Mouse (Mus musculus) spleen, postnatal 4 days (tissue): ENCODE data around the gene Dpagt1.
"Not testable (repeated sequence)": the region's sequence is repeated elsewhere in the genome, so short reads cannot be mapped to it uniquely, and the experiment has no call there.

Source experiments
- DNase-seq, 2 experiments: peaks; one replicate each; pipeline ENCODE4 v3.0.0; 2022; ENCODE audit warnings: low spot score in 2 of 2

Gene Dpagt1

DNA sequence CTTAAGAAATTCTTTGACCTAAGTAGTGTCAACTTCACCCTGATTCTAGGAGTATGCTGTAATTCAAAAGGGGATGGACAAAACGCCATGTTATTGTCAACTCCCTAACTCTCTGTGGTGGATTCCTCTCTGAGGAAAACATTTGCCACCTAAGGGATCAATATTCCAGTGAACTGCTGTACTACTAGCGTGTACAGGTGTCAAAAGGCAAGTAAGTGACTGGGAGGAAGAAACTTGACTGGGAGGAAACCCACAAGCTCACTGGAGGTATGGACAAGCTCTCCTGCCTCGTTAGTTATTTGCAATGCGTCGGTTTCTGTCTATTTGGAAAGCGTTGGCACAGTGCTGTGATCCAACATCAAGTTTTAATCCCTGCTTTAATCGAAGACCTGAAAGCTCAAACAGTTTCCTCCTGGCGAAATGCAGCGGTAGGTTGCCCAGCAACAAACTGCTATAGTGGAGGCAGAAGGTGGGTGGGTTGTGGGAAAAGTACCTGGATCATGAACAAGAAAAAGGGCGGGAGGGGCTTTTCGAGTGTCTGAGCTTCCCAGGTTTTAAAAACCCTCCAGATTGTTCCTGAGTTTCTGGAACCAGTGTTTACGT lies at the start of gene Dpagt1:
Gene Dpagt1, plus strand, starts transcription at position 252 of the 603 bp plus-strand sequence.
- no peak for DNase-seq

DNA sequence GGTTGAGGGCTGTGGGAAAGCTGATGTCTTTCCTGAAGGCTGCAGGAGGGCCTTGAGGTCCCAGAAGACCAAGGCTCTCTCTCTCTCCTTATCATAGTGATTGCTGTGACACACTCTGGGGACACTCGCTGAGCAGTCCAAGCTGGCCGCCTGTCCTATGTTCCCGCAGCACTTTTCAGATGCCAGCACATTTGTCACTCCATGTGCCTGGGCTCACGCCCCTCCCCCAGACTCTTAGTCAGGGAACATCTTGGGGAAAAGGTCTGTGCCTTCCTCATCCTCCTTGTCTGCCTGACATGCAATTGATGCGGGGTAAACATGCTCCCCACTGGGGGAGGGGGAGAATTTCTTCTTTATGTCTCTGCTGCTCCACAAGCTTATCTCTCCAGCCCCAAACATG lies 42.6 kb upstream of the Dpagt1 start:
- no peak for DNase-seq

DNA sequence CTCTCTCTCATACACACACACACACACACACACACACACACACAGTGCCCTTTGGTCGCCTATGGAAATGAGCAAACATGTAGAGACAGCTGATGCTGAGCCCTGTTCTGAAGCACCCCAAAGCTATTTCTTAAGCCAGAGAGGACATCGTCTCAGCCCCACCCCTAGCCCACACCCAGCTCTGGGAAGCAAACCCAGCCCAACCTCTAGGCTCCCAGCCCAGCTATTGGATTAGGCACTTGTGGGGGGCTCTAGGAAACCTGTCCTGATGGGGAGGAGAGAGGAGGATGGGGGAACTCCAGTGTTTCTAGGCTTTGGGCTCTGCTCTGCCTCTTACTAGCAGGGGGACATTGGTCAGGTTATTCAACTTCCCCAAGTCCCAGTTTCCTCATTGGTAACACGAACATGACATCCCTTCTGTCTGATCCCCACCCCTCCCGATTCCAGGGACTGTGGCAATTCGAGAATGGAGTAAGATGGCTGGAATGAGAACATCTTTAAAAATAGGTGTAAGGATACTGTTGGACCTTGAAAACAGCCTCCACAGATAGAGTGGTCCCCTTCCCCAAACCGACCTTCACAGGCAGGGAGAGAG lies 39.5 kb upstream of the Dpagt1 start:
- DNase-seq = peak; percentile 73 to 82

DNA sequence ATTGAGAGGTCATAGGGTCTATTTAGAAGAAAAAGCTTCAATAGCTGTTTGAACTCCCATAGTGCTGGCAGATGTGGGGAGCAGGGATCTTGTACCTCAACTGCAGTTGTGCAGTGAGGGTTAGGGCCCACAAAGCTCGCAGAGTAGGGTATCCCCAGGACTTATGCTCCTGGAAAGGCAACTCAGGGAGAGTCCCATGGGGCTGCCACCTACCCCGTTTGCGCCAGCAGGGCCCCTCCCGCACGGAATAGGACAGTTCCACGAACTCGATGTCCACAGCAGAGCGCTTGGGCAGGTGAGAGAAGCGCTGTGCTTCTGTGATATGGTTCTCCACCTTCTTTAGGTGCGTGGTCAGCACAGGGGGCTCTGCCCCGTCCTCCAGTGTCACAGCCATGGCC lies 38.8 kb upstream of the Dpagt1 start:
- peak; percentile 40 to 77 for DNase-seq

DNA sequence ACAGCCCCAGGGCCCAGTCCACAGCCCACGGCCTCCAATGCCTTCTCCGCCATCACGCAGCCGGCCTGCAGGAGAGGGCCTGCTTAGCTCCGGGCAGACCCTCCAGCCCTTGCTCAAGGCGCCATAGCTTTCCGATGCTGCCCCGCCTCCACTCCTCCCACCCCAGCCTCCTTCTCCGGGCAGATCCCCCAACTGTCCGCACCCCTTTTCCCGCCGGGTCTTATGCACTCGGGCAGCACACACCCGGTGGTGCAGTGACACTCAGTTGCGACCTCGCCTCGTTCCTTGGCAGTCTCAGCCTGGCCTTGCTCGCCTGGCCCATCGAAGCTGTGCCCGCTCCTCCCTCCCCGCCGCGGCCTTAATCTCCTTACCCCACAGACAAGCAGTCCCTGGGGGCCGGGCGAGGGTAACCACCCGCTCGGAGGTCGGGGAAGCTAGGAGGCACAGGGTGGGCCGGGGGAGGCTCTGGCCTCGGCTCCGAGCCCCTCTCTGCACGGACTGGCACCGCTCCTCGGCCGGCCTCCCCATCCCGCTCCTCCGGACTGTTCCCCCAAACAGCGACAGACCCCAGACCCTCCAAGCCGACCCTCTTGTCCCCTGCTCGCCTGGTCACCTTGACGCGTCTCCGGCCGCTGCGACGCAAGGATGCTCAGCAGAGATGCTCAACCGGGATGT lies 38.3 kb upstream of the Dpagt1 start:
- DNase-seq = peak; percentile 60 to 81

DNA sequence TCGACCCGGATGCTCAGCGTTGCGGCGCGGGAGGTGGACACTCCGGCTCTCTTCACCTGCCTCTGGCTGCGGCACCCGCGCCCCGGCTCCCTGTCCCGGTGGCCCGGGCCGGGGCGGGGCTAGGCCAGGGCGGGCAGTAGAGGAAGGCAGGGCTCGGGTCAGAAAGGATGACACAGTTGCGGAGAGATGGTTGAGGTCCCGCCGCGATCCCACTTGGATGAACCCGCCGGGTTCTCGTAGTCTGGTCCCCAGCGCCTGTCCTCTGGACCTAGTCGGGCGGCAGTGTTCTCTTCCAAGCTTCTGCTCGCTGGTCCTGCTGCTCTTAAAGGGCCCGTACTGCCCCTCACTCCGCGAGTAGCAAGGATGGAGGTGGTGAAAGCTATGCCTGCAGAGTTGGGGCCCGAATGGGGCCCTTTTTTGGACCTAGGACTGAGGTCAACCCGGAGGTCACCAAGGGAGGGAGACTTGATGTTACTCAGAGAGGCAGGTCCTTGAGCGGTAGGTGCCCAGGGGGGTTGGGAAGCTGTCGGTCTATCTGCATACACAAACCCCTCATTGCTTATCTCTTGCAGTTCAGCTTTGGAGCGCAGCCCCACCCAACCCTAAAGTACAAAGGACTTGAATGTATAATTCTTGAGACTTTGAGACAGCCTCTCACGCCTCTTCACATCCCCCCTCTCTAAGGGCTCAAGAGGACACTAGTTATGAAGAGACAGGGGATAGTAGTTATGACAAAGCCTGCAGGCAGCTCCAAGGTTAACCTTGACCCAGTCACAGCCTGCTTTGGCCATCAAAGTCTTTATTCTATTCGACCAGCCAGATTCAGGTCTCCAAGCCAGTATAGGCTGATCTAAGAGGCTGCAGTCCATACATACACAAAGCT lies 37.5 kb upstream of the Dpagt1 start, which contains the start of gene Abcg4:
Gene Abcg4, minus strand, starts transcription at position 540 of the 883 bp plus-strand sequence.
- peak; percentile 75 to 86 for DNase-seq

DNA sequence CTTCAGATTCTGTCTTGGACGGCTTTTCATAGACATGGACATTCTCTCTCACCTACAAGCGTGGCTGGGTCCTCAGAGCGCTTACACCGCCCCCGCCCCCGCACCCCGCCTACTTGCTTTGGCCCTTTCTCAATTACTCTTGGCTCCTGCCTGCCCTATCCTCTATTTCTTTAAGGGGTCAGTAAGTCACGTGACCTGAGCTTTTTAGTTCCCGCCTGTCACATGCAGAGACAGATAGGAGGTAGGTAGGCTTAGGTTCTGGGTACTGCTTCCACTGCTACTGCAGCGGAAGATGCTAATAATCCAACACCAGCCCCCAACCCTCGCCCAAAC lies 36.9 kb upstream of the Dpagt1 start:
- DNase-seq = no peak

DNA sequence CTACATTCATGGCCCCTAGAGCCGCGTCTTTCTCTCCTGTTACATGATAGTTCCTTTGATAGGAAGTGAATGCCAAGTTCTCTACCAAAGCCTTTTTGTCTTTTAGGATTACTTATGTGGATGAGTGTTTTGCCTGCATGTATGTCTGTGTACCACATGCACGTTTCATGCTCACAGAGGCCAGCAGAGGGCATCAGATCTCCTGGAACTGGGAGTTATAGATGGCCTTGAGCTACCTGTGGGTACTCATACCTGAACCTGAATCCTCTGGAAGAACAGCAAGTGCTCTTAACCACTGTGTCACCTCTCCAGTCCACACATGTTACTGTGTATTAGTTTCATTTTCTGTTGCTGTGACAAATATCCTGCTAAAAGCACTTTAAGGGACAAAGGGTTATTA lies 33.3 kb upstream of the Dpagt1 start:
- peak in 1 of 2 experiments; percentile 63 for DNase-seq

DNA sequence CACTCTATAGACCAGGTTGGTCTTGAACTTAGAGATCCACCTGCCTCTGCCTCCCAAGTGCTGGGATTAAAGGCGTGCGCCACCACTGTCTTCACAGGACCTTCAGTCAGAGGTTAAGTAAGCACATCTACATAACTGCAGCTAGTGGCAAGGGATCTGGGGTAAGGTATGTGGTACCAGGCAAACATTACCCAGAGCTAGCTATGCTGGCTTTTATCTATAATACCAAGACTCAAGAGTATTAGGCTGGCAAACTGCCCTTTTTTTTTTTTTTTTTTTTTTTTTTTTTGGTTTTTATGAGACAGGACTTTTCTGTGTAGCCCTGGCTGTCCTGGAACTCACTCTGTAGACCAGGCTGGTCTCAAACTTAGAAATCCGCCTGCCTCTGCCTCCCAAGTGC lies 25.8 kb upstream of the Dpagt1 start:
- not testable (repeated sequence) for DNase-seq

DNA sequence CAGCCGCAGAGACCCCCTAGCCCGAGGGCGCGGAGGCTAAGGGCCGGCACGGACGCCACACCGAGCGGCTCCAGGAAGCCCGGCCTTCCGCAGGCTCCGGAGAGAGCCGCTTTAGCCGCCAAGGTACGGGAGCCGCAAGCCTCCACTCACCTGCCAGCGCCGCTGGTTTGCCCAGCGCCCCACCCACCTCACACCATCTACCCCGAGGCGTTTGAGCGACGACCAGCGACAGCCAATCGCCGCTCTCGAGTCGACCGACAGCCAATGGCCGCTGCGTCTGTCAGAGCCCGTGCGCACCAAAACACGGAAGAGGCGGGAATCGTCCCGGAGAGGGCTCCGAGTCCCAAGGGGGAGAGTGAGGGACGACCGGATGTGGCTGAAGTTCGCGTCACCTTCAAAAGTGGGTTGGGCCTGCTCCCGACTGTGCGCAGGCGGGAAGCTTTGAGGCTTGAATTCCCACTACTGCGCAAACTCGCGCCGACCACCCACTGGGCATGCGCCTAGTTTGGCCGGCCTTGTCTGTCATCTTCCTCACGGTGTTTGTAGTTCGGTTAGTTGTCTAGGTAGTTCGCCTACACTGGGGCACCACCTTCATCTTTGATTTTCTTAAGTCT lies 20.2 kb upstream of the Dpagt1 start, which contains the start of gene Hinfp:
Gene Hinfp, minus strand, starts transcription at position 206 of the 614 bp plus-strand sequence.
- DNase-seq = peak; percentile 96 to 97

DNA sequence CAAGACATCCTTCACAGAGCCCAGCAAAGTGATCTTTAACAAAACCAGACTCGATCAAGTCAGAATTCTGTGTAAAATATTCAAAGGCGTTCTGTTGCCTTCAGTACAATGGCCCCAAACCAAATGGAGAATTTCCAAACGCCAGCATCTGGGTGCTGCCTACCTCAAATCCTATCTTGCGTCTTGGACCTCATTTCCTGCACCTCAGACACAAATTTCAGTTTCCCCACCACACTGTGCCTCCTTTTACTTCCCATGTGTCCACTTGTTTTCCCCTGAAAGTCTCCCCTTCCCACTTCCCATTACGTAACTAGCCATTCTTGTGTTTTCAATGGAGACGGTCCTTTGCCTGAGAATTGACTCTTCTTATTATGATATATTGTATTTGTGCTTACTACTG lies 19.3 kb upstream of the Dpagt1 start:
- no peak for DNase-seq

DNA sequence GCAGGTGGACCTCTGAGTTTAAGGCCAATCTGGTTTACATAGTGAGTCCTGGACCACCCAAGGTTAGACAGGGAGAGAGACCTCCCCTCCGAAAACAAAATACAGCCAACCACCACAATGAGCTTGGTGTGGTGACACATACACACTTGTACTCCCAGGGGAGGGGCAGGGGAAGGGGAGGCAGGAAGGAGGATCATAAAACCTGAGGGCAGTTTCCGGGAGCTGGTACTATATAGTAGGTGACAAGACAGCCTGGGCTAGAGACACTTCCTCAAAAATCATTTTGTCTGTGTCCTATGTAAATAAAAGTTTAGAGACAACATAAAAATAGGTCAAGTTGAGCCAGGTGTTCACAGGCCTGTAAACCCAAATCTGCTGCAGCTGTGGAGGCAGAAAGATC lies 18.6 kb upstream of the Dpagt1 start:
- DNase-seq = no peak

DNA sequence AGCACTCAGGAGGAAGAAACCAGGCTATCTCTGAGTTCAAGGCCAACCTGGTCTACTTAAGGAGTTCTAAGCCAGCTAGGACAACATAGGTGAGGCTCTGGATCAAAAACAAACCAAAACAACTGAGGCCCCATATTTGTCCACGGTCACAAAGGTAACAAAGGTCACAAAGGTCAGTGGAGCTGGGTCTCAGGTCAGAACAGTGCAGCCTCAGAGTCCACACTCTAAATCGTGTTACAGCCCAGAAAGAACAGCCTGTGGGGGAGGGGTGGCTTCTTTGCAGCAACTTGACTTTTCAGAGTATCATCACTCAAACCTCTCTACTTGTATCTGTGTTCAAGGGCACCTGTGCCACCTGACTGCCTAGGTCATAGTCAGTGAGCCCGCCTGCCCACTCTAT lies 16.1 kb upstream of the Dpagt1 start:
- DNase-seq = no peak

DNA sequence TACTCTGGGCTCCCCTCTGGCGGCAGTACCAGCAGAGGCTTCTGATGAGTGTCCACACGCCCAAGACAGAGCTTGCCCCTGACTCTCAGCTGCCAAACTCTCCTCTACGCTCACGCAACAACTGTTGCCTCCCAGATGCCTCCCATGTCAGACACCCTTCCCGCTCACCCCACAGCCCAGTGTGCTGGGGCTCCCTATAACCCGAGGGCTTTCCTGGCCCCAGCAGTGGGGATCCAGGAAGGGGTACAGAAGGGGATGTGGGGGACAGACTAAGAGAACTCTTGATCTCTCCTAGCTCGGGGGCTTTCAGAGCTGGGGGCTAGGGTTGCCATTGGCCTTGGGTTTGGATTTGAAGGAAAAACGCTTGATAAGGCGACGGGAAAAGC lies 15.1 kb upstream of the Dpagt1 start:
- DNase-seq = no peak

DNA sequence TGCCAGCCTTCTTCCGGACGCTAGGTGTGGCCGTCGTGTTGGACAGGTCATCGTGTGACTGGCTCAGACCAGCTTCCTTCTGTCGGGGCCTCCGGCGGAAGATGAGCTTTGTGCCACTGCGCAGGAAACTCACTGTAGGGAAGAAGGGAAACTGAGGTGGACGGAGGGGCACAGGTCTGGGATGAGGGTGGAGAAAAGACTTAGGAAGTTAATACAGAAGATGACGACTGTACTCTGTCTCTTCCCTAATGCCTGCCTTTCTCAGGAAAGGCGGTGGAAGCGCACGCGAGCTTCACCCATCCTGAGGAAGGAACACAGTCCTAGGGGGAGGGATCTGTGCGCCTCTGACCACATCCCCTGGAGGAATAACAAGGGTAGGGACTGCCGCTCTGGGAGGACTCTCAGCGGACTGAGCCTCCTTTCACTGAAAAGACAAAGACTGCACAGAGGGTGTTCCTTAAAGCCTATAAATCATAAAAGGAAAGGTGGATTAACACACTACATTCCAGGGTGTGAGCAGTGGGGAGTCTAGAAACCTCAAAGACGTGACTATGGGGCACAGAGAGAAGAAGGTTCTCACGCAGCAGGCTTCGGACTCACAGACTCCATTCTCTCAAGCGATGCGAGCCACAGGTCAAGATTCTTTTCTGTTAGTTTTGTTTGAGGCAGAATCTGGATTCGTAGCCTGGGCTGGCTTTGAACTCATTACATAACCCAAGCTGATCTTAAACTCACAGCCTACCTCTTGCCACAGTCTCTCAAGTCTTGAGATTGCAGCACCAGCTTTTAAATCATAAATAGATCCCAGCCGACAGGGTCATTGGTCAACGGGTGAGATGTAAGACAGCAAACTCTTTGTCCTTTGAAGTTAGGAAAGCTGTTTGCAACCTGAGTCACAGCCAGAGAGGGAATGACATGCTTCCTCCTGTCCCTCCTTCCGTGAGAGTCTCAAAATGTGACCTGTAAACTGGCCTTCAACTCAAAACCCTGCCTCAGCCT lies 14.4 kb upstream of the Dpagt1 start:
- DNase-seq = no peak

DNA sequence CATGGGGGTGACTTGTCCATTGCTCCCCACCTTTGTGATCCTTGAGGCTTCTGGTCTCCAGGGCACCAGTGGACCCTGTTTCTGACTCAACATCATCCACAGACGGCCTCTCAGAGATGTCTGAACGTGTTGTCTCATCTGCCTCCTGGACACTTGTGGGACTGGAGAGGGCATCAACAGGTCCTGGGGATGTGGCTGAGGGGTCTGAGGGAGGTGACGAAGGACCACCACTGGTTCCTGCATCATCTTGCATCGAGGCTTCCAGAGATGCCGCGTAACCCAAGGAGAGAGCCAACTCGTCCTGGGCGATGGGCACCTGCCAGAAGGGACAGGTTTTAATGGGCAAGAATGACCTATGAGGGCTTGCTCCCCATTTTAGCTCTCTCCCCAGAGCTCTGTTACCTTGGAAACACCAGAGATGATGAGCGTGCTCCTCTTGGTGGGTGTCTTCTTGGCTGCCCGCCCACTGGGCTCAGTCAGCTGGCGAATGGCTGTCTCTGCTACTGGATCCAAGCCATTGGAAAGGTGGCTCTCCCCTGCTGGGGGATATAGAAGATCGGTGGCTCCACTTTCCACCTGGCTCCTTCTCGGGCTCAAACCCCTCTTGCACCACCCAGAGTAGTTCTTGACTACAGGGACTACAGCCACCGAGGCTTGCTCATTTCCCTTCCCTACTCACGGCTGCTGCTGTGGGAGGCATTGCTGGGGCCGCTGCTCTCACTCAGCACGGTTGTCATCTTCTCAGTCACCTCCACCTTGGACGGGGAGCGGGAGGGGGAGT lies 12.2 kb upstream of the Dpagt1 start:
- DNase-seq = no peak

DNA sequence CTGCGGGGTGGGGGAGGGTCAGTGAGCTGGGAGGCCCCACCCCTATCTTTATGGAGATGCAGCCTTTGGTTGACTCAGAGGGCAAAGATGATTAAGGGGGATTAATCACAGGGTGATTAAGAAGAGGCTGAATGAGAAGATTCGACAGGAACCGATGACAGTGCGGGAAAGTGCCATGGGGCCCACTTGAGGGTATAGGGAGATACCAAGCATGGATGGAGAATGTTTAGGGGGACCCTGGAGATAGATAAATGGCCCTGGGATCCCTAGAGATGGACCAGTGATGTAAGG lies 11.6 kb upstream of the Dpagt1 start:
- no peak for DNase-seq

DNA sequence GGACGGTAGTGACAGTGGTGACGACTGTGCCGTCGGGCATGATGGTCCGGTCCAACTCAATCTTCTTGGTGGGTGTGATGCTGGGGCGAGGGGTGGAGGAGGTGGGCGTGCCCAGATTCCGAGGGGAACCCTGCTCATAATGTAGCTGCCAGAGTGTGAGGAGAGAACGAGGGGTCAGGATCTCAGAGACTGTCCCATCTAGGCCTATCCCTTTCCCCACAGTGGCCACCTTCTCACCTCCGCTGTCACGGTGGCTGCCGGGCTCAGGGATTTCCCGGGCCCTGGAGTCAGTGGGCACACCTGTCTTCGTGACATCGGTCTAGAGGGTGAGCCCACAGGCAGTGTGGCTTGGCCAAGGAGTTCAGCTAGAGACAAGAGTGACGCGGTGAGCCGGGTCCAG lies 10.9 kb upstream of the Dpagt1 start:
- no peak for DNase-seq

DNA sequence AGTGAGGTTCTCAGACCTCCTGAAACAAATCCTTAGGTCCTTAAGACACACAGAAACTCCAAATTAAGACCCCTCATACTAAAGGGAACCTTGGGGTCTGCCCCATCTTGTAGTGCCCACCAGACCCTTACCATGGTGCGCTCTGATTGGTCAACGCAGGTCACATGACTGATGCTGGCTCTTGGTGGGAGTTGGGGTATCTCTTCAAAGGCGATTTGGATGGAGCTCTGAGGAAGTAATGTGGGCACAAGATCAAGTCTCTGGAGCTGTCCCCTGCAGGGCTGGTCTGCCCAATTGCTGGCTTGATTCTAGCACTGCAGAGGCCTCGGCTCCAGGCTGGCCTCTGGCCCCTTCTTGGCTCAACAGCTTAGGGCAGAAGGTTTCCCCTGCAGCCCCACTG lies 8.4 kb upstream of the Dpagt1 start:
- DNase-seq = no peak
